Mouse (Mus musculus) urinary bladder, postnatal 14 days (tissue): ENCODE data around the gene Syn3.
"Not testable (repeated sequence)": the region's sequence is repeated elsewhere in the genome, so short reads cannot be mapped to it uniquely, and the experiment has no call there.

Source experiments
- DNase-seq: peaks from one replicate; pipeline ENCODE4 v3.0.0; 2021; ENCODE audit warnings: low spot score

Syn3 gene

GRCm38 (mm10) chr10:86046371-86046770 is 452.3 kb downstream of the Syn3 start:
- no peak for DNase-seq

GRCm38 (mm10) chr10:86044066-86044465 is 454.6 kb downstream of the Syn3 start:
- no peak for DNase-seq

GRCm38 (mm10) chr10:86043651-86044050 is 455.0 kb downstream of the Syn3 start:
- no peak for DNase-seq

- peak; percentile 23 for DNase-seq
Measured at GRCm38 (mm10) chr10:86034007-86034728, 464.5 kb downstream of the Syn3 start.

GRCm38 (mm10) chr10:86032517-86032916 is 466.2 kb downstream of the Syn3 start:
- DNase-seq, result no peak

- no peak for DNase-seq
Measured at GRCm38 (mm10) chr10:86030743-86031142, 468.0 kb downstream of the Syn3 start.

- DNase-seq, result not testable (repeated sequence)
Measured at GRCm38 (mm10) chr10:86026807-86027206, 471.9 kb downstream of the Syn3 start.

GRCm38 (mm10) chr10:86026354-86026753 is 472.3 kb downstream of the Syn3 start:
- no peak for DNase-seq

- no peak for DNase-seq
Measured at GRCm38 (mm10) chr10:86025906-86026305, 472.8 kb downstream of the Syn3 start.

GRCm38 (mm10) chr10:86023149-86023548 is 475.5 kb downstream of the Syn3 start:
- no peak for DNase-seq

- no peak for DNase-seq
Measured at GRCm38 (mm10) chr10:86022474-86022816, 476.3 kb downstream of the Syn3 start.

GRCm38 (mm10) chr10:86021749-86022473 is 476.8 kb downstream of the Syn3 start, which contains the start of gene Fbxo7:
TSS of gene Fbxo7 (plus strand) at chr10:86021972.
- DNase-seq, result peak; percentile 89

GRCm38 (mm10) chr10:86021408-86021748 is 477.3 kb downstream of the Syn3 start:
- DNase-seq, result no peak

GRCm38 (mm10) chr10:86018813-86019212 is 479.9 kb downstream of the Syn3 start:
- DNase-seq, result no peak

GRCm38 (mm10) chr10:86017781-86018180 is 480.9 kb downstream of the Syn3 start:
- DNase-seq, result no peak

GRCm38 (mm10) chr10:86011781-86012180 is 486.9 kb downstream of the Syn3 start, which contains the start of gene Bpifc:
TSS of gene Bpifc (minus strand) at chr10:86011895.
- DNase-seq, result no peak

- no peak for DNase-seq
Measured at GRCm38 (mm10) chr10:86011172-86011571, 487.5 kb downstream of the Syn3 start.

GRCm38 (mm10) chr10:86010636-86011035 is 488.1 kb downstream of the Syn3 start:
- DNase-seq, result no peak

GRCm38 (mm10) chr10:86009688-86010087 is 489.0 kb downstream of the Syn3 start:
- no peak for DNase-seq

- DNase-seq, result no peak
Measured at GRCm38 (mm10) chr10:86006455-86006854, 492.2 kb downstream of the Syn3 start.
